Mouse (Mus musculus) G1E (cell line): ENCODE measurements around the gene Ssrp1.

Experiments used
- CTCF ChIP-seq: IDR thresholded peaks from 2 replicates; pipeline ENCODE4 v1.5.1; 2012; ENCODE audit warnings: low read depth, low read length, inconsistent platforms, mixed read lengths
- GATA1 ChIP-seq: IDR thresholded peaks from 2 replicates; pipeline ENCODE4 v1.6.1; 2012; ENCODE audit warnings: borderline replicate concordance, low read length, inconsistent platforms, mixed read lengths
- TAL1 ChIP-seq: conservative IDR thresholded peaks from 2 replicates; pipeline ENCODE4 v1.6.1; 2012; ENCODE audit warnings: low read depth, low read length, inconsistent platforms, mixed read lengths

DNA sequence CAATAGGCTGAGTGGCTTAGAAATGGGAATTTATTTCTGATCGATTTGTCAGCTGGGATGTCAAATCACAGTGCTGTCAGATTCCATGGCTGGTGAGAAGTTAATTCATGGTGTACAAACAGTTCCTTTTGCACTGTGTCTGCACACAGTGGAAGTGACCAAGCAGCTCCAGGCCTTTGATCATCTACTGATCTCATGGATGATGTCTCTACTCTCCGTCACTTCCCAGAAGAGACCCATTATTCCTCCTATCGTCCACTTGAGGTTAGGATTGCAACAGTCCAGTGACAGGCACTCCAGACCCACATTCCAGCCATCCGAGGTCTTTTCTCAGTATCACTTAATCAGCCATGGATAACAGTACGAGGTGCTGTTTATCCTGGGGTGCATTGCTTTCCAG, 36.7 kb downstream of the Ssrp1 start:
- TF ChIP-seq CTCF (no peak), GATA1 (no peak), TAL1 (no peak)
